Mouse (Mus musculus): ENCODE results near the gene 1700018F24Rik. TPM values are rescaled to one million over a fixed set of nuclear protein-coding genes. Genes with fewer than 3 reads are reported as not detected.

The 1700018F24Rik gene
- total RNA-seq, 2 experiments from 2014 or later, result not detected

DNA sequence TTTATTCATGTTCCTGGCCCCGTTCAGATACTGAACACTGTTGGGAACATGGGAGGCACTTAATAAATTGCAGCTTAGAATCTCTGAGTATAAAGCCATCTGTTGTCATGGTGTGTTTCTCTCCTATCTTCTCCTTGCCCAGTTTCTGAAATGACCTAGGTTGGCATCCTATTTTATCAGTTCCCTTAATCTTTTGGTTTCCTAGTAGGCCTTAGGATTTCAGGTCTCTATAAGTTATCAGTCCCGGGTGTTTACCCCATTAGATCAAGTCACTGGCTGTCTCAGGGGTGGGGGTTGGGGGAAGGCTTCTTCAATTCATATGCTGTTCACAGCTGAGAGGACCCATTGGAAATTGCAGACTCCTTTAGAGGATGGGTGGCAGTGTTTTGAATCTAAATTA is 42.0 kb downstream of the 1700018F24Rik start:
- H3K4me3 ChIP-seq, result peak overlapping the region; percentile 84
- DNase-seq (ENCODE audit: extremely low spot score in 1 of 2, low spot score in 2 of 2), result no peak
- intact Hi-C loops (cut with DNase I), result no loop called here
- no peak overlapping the region for H3K27ac ChIP-seq
- TF ChIP-seq CTCF (IDR thresholded peaks at IDR 0.05), result no peak

- intact Hi-C loops (cut with DNase I), result no loop called here
- Histone ChIP-seq H3K4me3 (no peak overlapping the region), H3K27ac (no peak overlapping the region)
- DNase-seq (ENCODE audit: extremely low spot score in 1 of 2, low spot score in 2 of 2), result no peak
- TF ChIP-seq CTCF (IDR thresholded peaks at IDR 0.05), result peak; percentile 25; the same call in 1 of the 2 replicates
Observed at GRCm38 (mm10) chr5:145088186-145088585, 45.4 kb downstream of the 1700018F24Rik start.

- Histone ChIP-seq H3K4me3 (no peak overlapping the region), H3K27ac (no peak overlapping the region)
- no peak for TF ChIP-seq CTCF (IDR thresholded peaks at IDR 0.05)
- intact Hi-C loops (cut with DNase I), result no loop called here
- no peak for DNase-seq (ENCODE audit: extremely low spot score in 1 of 2, low spot score in 2 of 2)
Observed at GRCm38 (mm10) chr5:145089878-145090277, 47.1 kb downstream of the 1700018F24Rik start.

Other genes starting within 250 kb of the 1700018F24Rik start
- gene Smurf1, start 77.1 kb upstream of the 1700018F24Rik start, total RNA-seq (2021), result 10 to 100 TPM; 35.2 to 40.7 TPM
- gene Gm4871, start 10.2 kb upstream of the 1700018F24Rik start, total RNA-seq (2021), result not detected
- 100 to 1,000 TPM; 192 to 199 TPM for gene Arpc1a, start 40.8 kb downstream of the 1700018F24Rik start, total RNA-seq (2021)
- gene Kpna7, start 41.0 kb downstream of the 1700018F24Rik start, total RNA-seq (2021), result not detected
- 10 to 100 TPM; 19.0 to 23.5 TPM for gene Arpc1b, start 71.2 kb downstream of the 1700018F24Rik start, total RNA-seq (2021)
- 10 to 100 TPM; 92.5 to 96.0 TPM for gene Pdap1, start 97.2 kb downstream of the 1700018F24Rik start, total RNA-seq (2021)
- gene Bud31, start 97.4 kb downstream of the 1700018F24Rik start, total RNA-seq (2021), result 10 to 100 TPM; 69.4 to 69.6 TPM
- gene Ptcd1, start 124.1 kb downstream of the 1700018F24Rik start, total RNA-seq (2021), result 10 to 100 TPM; 19.4 to 21.9 TPM
- 10 to 100 TPM; 25.6 to 26.0 TPM for gene Cpsf4, start 124.2 kb downstream of the 1700018F24Rik start, total RNA-seq (2021)
- gene Atp5j2, start 149.1 kb downstream of the 1700018F24Rik start, total RNA-seq (2021), result 100 to 1,000 TPM; 217 to 220 TPM
- gene Zkscan14, start 158.9 kb downstream of the 1700018F24Rik start, total RNA-seq (2021), result 10 to 100 TPM; 13.4 to 14.1 TPM
- gene Zkscan5, start 161.6 kb downstream of the 1700018F24Rik start, total RNA-seq (2021), result 10 to 100 TPM; 10.8 to 11.0 TPM
- gene Zfp655, start 188.7 kb downstream of the 1700018F24Rik start, total RNA-seq (2021), result 10 to 100 TPM; 33.1 to 34.2 TPM
- 10 to 100 TPM; 18.9 to 22.3 TPM for gene Zscan25, start 237.5 kb downstream of the 1700018F24Rik start, total RNA-seq (2021)